In the genomic region with DNA sequence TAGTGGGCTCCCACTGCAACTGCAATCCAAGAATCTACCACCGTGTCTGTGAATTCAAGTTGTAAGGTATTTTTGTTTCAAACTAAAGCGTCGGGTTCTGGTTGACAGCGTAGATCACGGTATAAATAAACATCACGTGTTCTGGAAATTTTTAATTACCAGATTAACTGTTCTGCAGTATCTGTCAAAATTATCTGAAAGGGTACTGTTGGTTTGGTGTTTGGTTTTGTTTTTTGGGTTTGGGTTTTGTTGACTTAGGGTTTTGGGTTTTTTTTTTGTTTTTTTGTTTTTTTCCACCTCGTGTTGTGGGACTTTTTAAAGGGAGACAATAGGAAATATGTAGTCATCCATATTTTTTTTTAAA, we compare ENCODE assay signal across 8 mouse cellular contexts. TPM values are rescaled to one million over a fixed set of nuclear protein-coding genes. Genes with fewer than 3 reads are reported as not detected.
DNase-seq lines count a peak whose midpoint lies in the region; ATAC-seq and TF ChIP-seq lines count a peak whose summit lies in the region.

No protein-coding gene starts in this region.

- H3K27me3 ChIP-seq in heart, postnatal 0 days (ENCODE audit: control insufficient read depth, insufficient read depth, low read length): no peaks in the 10 kb centered on the region
- H3K27me3 ChIP-seq in ES-Bruce4 (ENCODE audit: control insufficient read depth, insufficient read depth, low read length, poor library complexity, severe bottlenecking): no peaks in the 10 kb centered on the region
- H3K27me3 ChIP-seq in forebrain, embryonic 16.5 days (replicated peaks; ENCODE audit: control insufficient read depth, insufficient read depth, low read length): no peaks in the 10 kb centered on the region
- H3K27me3 ChIP-seq in liver, postnatal 0 days (ENCODE audit: insufficient read depth, low read length): no peaks in the 10 kb centered on the region

- peak overlapping the region; percentile 74 for H3K4me3 ChIP-seq in heart, postnatal 0 days (ENCODE audit: low read depth, low read length)
- H3K4me3 ChIP-seq in ES-Bruce4 (ENCODE audit: low read depth, low read length): 0 out of 2 replicates have a peak overlapping the region, but pooled peaks have one; percentile 77
- H3K4me3 ChIP-seq in forebrain, embryonic 16.5 days (replicated peaks; ENCODE audit: low read length): peak overlapping the region; percentile 72
- peak overlapping the region; percentile 84 for H3K4me3 ChIP-seq in liver, postnatal 0 days (ENCODE audit: low read depth, low read length)

- peak overlapping the region; percentile 87 for H3K4me2 ChIP-seq in heart, postnatal 0 days (ENCODE audit: low read depth, low read length)
- peak overlapping the region; percentile 59 for H3K4me2 ChIP-seq in forebrain, embryonic 16.5 days (ENCODE audit: low read length)
- H3K4me2 ChIP-seq in liver, postnatal 0 days (ENCODE audit: low read depth, low read length): peak overlapping the region; percentile 81

- no peak for TF ChIP-seq CTCF in heart, postnatal 0 days (IDR thresholded peaks at IDR 0.05; ENCODE audit: low read depth)
- TF ChIP-seq CTCF in ES-Bruce4 (IDR thresholded peaks at IDR 0.05; ENCODE audit: low read depth, low read length): no peak
- TF ChIP-seq CTCF in liver, postnatal 0 days (IDR thresholded peaks at IDR 0.05; ENCODE audit: low read depth): no peak

- no peak for TF ChIP-seq POLR2A in ES-Bruce4 (IDR thresholded peaks at IDR 0.05; ENCODE audit: insufficient read depth, low read length)

- H3K4me1 ChIP-seq in heart, postnatal 0 days (ENCODE audit: control insufficient read depth, insufficient read depth): peaks cover 31% of the 10 kb centered on the region
- no peaks in the 10 kb centered on the region for H3K4me1 ChIP-seq in ES-Bruce4 (ENCODE audit: control insufficient read depth, insufficient read depth, low read length)
- H3K4me1 ChIP-seq in forebrain, embryonic 16.5 days (replicated peaks; ENCODE audit: control insufficient read depth, insufficient read depth, low read length): peaks cover 25% of the 10 kb centered on the region
- H3K4me1 ChIP-seq in liver, postnatal 0 days (ENCODE audit: insufficient read depth): peaks cover 36% of the 10 kb centered on the region

- peak overlapping the region; percentile 98 for H3K9ac ChIP-seq in heart, postnatal 0 days (replicated peaks; ENCODE audit: low read depth, low read length)
- peak overlapping the region; percentile 83 for H3K9ac ChIP-seq in ES-Bruce4 (ENCODE audit: low read depth, poor library complexity, severe bottlenecking)
- peak overlapping the region; percentile 81 for H3K9ac ChIP-seq in forebrain, embryonic 16.5 days (replicated peaks; ENCODE audit: low read depth, low read length)
- peak overlapping the region; percentile 97 for H3K9ac ChIP-seq in liver, postnatal 0 days (replicated peaks)

- DNase-seq in heart, postnatal 0 days (ENCODE audit: low spot score): peak; percentile 38
- DNase-seq in heart, adult 11 months: no peak
- DNase-seq in liver, postnatal 0 days: no peak
- no peak for DNase-seq in embryo, embryonic 9.5 days (ENCODE audit: extremely low spot score)
- no peak for DNase-seq in embryo, embryonic 10 days (ENCODE audit: low spot score)

- no peak for TF ChIP-seq EP300 in heart, postnatal 0 days (IDR thresholded peaks at IDR 0.05; ENCODE audit: low read depth)
- TF ChIP-seq EP300 in ES-Bruce4 (IDR thresholded peaks at IDR 0.05; ENCODE audit: insufficient read depth, low read depth, low read length): no peak
- TF ChIP-seq EP300 in liver, postnatal 0 days (IDR thresholded peaks at IDR 0.05; ENCODE audit: low read depth): no peak

- peak overlapping the region; percentile 99 for H3K27ac ChIP-seq in heart, postnatal 0 days (ENCODE audit: low read depth)
- H3K27ac ChIP-seq in ES-Bruce4 (ENCODE audit: insufficient read depth, low read length): no peak overlapping the region
- H3K27ac ChIP-seq in forebrain, embryonic 16.5 days (ENCODE audit: low read length): peak overlapping the region; percentile 98; the same call in 1 of the 2 replicates
- peak overlapping the region; percentile 100 for H3K27ac ChIP-seq in liver, postnatal 0 days (ENCODE audit: low read depth)

- WGBS in heart, postnatal 0 days: 0% methylated on average over 7 of the region's 7 CpGs
- WGBS in forebrain, embryonic 16.5 days: under 1% methylated on average over 7 of the region's 7 CpGs
- WGBS in liver, postnatal 0 days (ENCODE audit: insufficient replicate concordance): under 1% methylated on average over 7 of the region's 7 CpGs

- H3K36me3 ChIP-seq in heart, postnatal 0 days (replicated peaks; ENCODE audit: control insufficient read depth, insufficient read depth, low read length): no peaks in the 10 kb centered on the region
- H3K36me3 ChIP-seq in ES-Bruce4 (ENCODE audit: control insufficient read depth, insufficient read depth, low read length, poor library complexity, severe bottlenecking): no peaks in the 10 kb centered on the region
- no peaks in the 10 kb centered on the region for H3K36me3 ChIP-seq in forebrain, embryonic 16.5 days (ENCODE audit: control insufficient read depth, insufficient read depth)
- H3K36me3 ChIP-seq in liver, postnatal 0 days (replicated peaks; ENCODE audit: insufficient read depth, low read length): no peaks in the 10 kb centered on the region

- no peaks in the 10 kb centered on the region for H3K9me3 ChIP-seq in heart, postnatal 0 days (replicated peaks; ENCODE audit: control insufficient read depth, low read length)
- H3K9me3 ChIP-seq in ES-Bruce4 (replicated peaks; ENCODE audit: control insufficient read depth, insufficient read depth, low read length, poor library complexity, severe bottlenecking): no peaks in the 10 kb centered on the region
- H3K9me3 ChIP-seq in forebrain, embryonic 16.5 days (ENCODE audit: control insufficient read depth, low read length): no peaks in the 10 kb centered on the region
- no peaks in the 10 kb centered on the region for H3K9me3 ChIP-seq in liver, postnatal 0 days (ENCODE audit: low read length)

- ATAC-seq in heart, postnatal 0 days (ENCODE audit: insufficient read depth, low read depth): no peak
- no peak for ATAC-seq in forebrain, embryonic 16.5 days
- ATAC-seq in liver, postnatal 0 days: no peak
- no peak for ATAC-seq in megakaryocyte-erythroid progenitor cell, adult 5-6 weeks (replicated peaks; ENCODE audit: low FRiP score, low TSS enrichment, poor library complexity, severe bottlenecking)

RNA-seq across cellular contexts. Expression of gene Pik3ca, which starts 0.7 kb away (rescaled TPM):
- total RNA-seq in heart, postnatal 0 days (2014; rRNA removed; ENCODE audit: low replicate concordance): 19.2 and 20.4 TPM in 2 replicates
- 6.7 and 7.7 TPM in 2 replicates for polyA plus RNA-seq in heart, postnatal 0 days (2015; fragmentation: Nextera tagmentation; extraction: Ambion mirVana)
- polyA plus RNA-seq in ES-Bruce4 (2011; ENCODE audit: insufficient read depth, insufficient read length, low read depth, missing spikeins): 22.5 and 24.0 TPM in 2 replicates
- polyA plus RNA-seq in forebrain, embryonic 16.5 days (2015; fragmentation: Nextera tagmentation; extraction: Ambion mirVana): 14.1 and 16.0 TPM in 2 replicates
- 3.4 and 3.9 TPM in 2 replicates for polyA plus RNA-seq in liver, postnatal 0 days (2015; fragmentation: Nextera tagmentation; extraction: Ambion mirVana)
- 15.5 and 20.1 TPM in 2 replicates for total RNA-seq in megakaryocyte-erythroid progenitor cell, adult 5-6 weeks (2014; fragmentation: Nextera tagmentation)
- 26.6 and 28.1 TPM in 2 replicates for total RNA-seq in megakaryocyte-erythroid progenitor cell, adult 5-6 weeks (2017)

RNA-seq across cellular contexts. Expression of gene Zmat3, which starts 32.3 kb away (rescaled TPM):
- 3.5 and 3.6 TPM in 2 replicates for total RNA-seq in heart, postnatal 0 days (2014; rRNA removed; ENCODE audit: low replicate concordance)
- polyA plus RNA-seq in heart, postnatal 0 days (2015; fragmentation: Nextera tagmentation; extraction: Ambion mirVana): 1.7 and 1.9 TPM in 2 replicates
- polyA plus RNA-seq in ES-Bruce4 (2011; ENCODE audit: insufficient read depth, insufficient read length, low read depth, missing spikeins): 112 and 122 TPM in 2 replicates
- polyA plus RNA-seq in forebrain, embryonic 16.5 days (2015; fragmentation: Nextera tagmentation; extraction: Ambion mirVana): 5.3 and 6.7 TPM in 2 replicates
- polyA plus RNA-seq in liver, postnatal 0 days (2015; fragmentation: Nextera tagmentation; extraction: Ambion mirVana): 0.62 and 0.73 TPM in 2 replicates
- 7.7 and 14.9 TPM in 2 replicates for total RNA-seq in megakaryocyte-erythroid progenitor cell, adult 5-6 weeks (2014; fragmentation: Nextera tagmentation)
- 2.0 and 3.0 TPM in 2 replicates for total RNA-seq in megakaryocyte-erythroid progenitor cell, adult 5-6 weeks (2017)

Comparison
In these comparisons a context has a peak if more than half of its experiments do, and no peak if none do; other contexts are left out.
1. RNA of gene Zmat3, which starts 32.3 kb away (polyA plus RNA-seq): 112 to 122 TPM in ES-Bruce4; 5.3 to 6.7 TPM in forebrain, embryonic 16.5 days, 1.7 to 1.9 TPM in heart, postnatal 0 days and 0.62 to 0.73 TPM in liver, postnatal 0 days; every median in the first group is over 10 times any median in the second.
2. Peak in every context shown above with its lines, with median percentiles within 50 percentile points of each other: H3K4me2 ChIP-seq, H3K4me3 ChIP-seq and H3K9ac ChIP-seq.